Mouse (Mus musculus): ENCODE measurements around the gene Ms4a4b. TPM values are rescaled to one million over a fixed set of nuclear protein-coding genes. Genes with fewer than 3 reads are reported as not detected.

Ms4a4b gene
- total and polyA plus RNA-seq, 3 experiments: 0.59 to 2.8 (median 0.65) TPM

GRCm38 (mm10) chr19:11482684-11483083 is 39.3 kb downstream of the Ms4a4b start:
- DNase-seq: no peak
- Histone ChIP-seq H3K79me2 (replicated peaks; ENCODE audit: control insufficient read depth, insufficient read depth, low read length) (no peaks in the 10 kb centered on the region), H3K4me1 (ENCODE audit: control insufficient read depth, insufficient read depth, low read length) (no peaks in the 10 kb centered on the region), H3K27ac (no peak overlapping the region), H3K4me3 (no peak overlapping the region), H3K36me3 (ENCODE audit: control insufficient read depth, insufficient read depth, low read length) (no peaks in the 10 kb centered on the region), H3K9ac (ENCODE audit: low read depth, low read length) (no peak overlapping the region), H3K27me3 (ENCODE audit: control insufficient read depth, insufficient read depth, low read length) (no peaks in the 10 kb centered on the region)
- TF ChIP-seq POLR2A (IDR thresholded peaks at IDR 0.05; ENCODE audit: insufficient read depth, low read depth, low read length) (no peak), CTCF (IDR thresholded peaks at IDR 0.05) (no peak), EP300 (IDR thresholded peaks at IDR 0.05; ENCODE audit: insufficient read depth, low read depth, low read length) (no peak)
- 72% methylated on average over 2 of the region's 2 CpGs for WGBS
- intact Hi-C loops (cut with DNase I): no loop called here

GRCm38 (mm10) chr19:11483941-11484340 is 40.6 kb downstream of the Ms4a4b start:
- no peak overlapping the region for H3K27ac ChIP-seq
- H3K79me2 ChIP-seq (replicated peaks; ENCODE audit: control insufficient read depth, insufficient read depth, low read length): no peaks in the 10 kb centered on the region
- no peaks in the 10 kb centered on the region for H3K27me3 ChIP-seq (ENCODE audit: control insufficient read depth, insufficient read depth, low read length)
- WGBS: 57% methylated on average over 4 of the region's 4 CpGs
- H3K4me1 ChIP-seq (ENCODE audit: control insufficient read depth, insufficient read depth, low read length): no peaks in the 10 kb centered on the region
- no peak overlapping the region for H3K9ac ChIP-seq (ENCODE audit: low read depth, low read length)
- TF ChIP-seq CTCF (IDR thresholded peaks at IDR 0.05): no peak
- TF ChIP-seq POLR2A (IDR thresholded peaks at IDR 0.05; ENCODE audit: insufficient read depth, low read depth, low read length): no peak
- TF ChIP-seq EP300 (IDR thresholded peaks at IDR 0.05; ENCODE audit: insufficient read depth, low read depth, low read length): no peak
- intact Hi-C loops (cut with DNase I): no loop called here
- no peak for DNase-seq
- no peaks in the 10 kb centered on the region for H3K36me3 ChIP-seq (ENCODE audit: control insufficient read depth, insufficient read depth, low read length)
- no peak overlapping the region for H3K4me3 ChIP-seq

- no peak overlapping the region for H3K4me3 ChIP-seq
- no peak overlapping the region for H3K27ac ChIP-seq
- H3K4me1 ChIP-seq (ENCODE audit: control insufficient read depth, insufficient read depth, low read length): no peaks in the 10 kb centered on the region
- H3K9ac ChIP-seq (ENCODE audit: low read depth, low read length): no peak overlapping the region
- no peak for TF ChIP-seq POLR2A (IDR thresholded peaks at IDR 0.05; ENCODE audit: insufficient read depth, low read depth, low read length)
- no peak for TF ChIP-seq EP300 (IDR thresholded peaks at IDR 0.05; ENCODE audit: insufficient read depth, low read depth, low read length)
- TF ChIP-seq CTCF (IDR thresholded peaks at IDR 0.05): no peak
- no peak for DNase-seq
- no peaks in the 10 kb centered on the region for H3K36me3 ChIP-seq (ENCODE audit: control insufficient read depth, insufficient read depth, low read length)
- no peaks in the 10 kb centered on the region for H3K27me3 ChIP-seq (ENCODE audit: control insufficient read depth, insufficient read depth, low read length)
- intact Hi-C loops (cut with DNase I): no loop called here
- H3K79me2 ChIP-seq (replicated peaks; ENCODE audit: control insufficient read depth, insufficient read depth, low read length): no peaks in the 10 kb centered on the region
- WGBS: 68% methylated on average over 3 of the region's 3 CpGs
Measured at GRCm38 (mm10) chr19:11484388-11484787, 41.0 kb downstream of the Ms4a4b start.

- no peak overlapping the region for H3K4me3 ChIP-seq
- no peak overlapping the region for H3K27ac ChIP-seq
- no peak overlapping the region for H3K9ac ChIP-seq (ENCODE audit: low read depth, low read length)
- no peaks in the 10 kb centered on the region for H3K27me3 ChIP-seq (ENCODE audit: control insufficient read depth, insufficient read depth, low read length)
- TF ChIP-seq POLR2A (IDR thresholded peaks at IDR 0.05; ENCODE audit: insufficient read depth, low read depth, low read length) (no peak), EP300 (IDR thresholded peaks at IDR 0.05; ENCODE audit: insufficient read depth, low read depth, low read length) (no peak), CTCF (IDR thresholded peaks at IDR 0.05) (no peak)
- no peak for DNase-seq
- intact Hi-C loops (cut with DNase I): no loop called here
- no peaks in the 10 kb centered on the region for H3K4me1 ChIP-seq (ENCODE audit: control insufficient read depth, insufficient read depth, low read length)
- no peaks in the 10 kb centered on the region for H3K79me2 ChIP-seq (replicated peaks; ENCODE audit: control insufficient read depth, insufficient read depth, low read length)
- no peaks in the 10 kb centered on the region for H3K36me3 ChIP-seq (ENCODE audit: control insufficient read depth, insufficient read depth, low read length)
- 69% methylated on average over 3 of the region's 3 CpGs for WGBS
Measured at GRCm38 (mm10) chr19:11485266-11485665, 41.9 kb downstream of the Ms4a4b start.

GRCm38 (mm10) chr19:11485746-11486145 is 42.4 kb downstream of the Ms4a4b start, which contains the start of gene Gm8369:
Gm8369 (plus strand) TSS chr19:11485938.
- Histone ChIP-seq H3K4me3 (no peak within 1 kb of the TSS), H3K9ac (ENCODE audit: low read depth, low read length) (no peak within 1 kb of the TSS), H3K79me2 (replicated peaks; ENCODE audit: control insufficient read depth, insufficient read depth, low read length) (no peaks in the 10 kb centered on the region), H3K4me1 (ENCODE audit: control insufficient read depth, insufficient read depth, low read length) (no peaks in the 10 kb centered on the region), H3K27ac (no peak within 1 kb of the TSS), H3K27me3 (ENCODE audit: control insufficient read depth, insufficient read depth, low read length) (no peaks in the 10 kb centered on the region), H3K36me3 (ENCODE audit: control insufficient read depth, insufficient read depth, low read length) (no peaks in the 10 kb centered on the region)
- TF ChIP-seq EP300 (IDR thresholded peaks at IDR 0.05; ENCODE audit: insufficient read depth, low read depth, low read length) (no peak), CTCF (IDR thresholded peaks at IDR 0.05) (no peak), POLR2A (IDR thresholded peaks at IDR 0.05; ENCODE audit: insufficient read depth, low read depth, low read length) (no peak)
- DNase-seq: no peak
- 54% methylated on average over 2 of the region's 2 CpGs for WGBS
- intact Hi-C loops (cut with DNase I): no loop called here

GRCm38 (mm10) chr19:11486599-11486998 is 43.2 kb downstream of the Ms4a4b start:
- no peak overlapping the region for H3K27ac ChIP-seq
- intact Hi-C loops (cut with DNase I): no loop called here
- H3K4me3 ChIP-seq: no peak overlapping the region
- DNase-seq: no peak
- H3K9ac ChIP-seq (ENCODE audit: low read depth, low read length): no peak overlapping the region
- WGBS: 79% methylated on average over 1 of the region's 1 CpGs
- no peaks in the 10 kb centered on the region for H3K4me1 ChIP-seq (ENCODE audit: control insufficient read depth, insufficient read depth, low read length)
- H3K27me3 ChIP-seq (ENCODE audit: control insufficient read depth, insufficient read depth, low read length): no peaks in the 10 kb centered on the region
- TF ChIP-seq POLR2A (IDR thresholded peaks at IDR 0.05; ENCODE audit: insufficient read depth, low read depth, low read length): no peak
- no peak for TF ChIP-seq EP300 (IDR thresholded peaks at IDR 0.05; ENCODE audit: insufficient read depth, low read depth, low read length)
- TF ChIP-seq CTCF (IDR thresholded peaks at IDR 0.05): no peak
- no peaks in the 10 kb centered on the region for H3K36me3 ChIP-seq (ENCODE audit: control insufficient read depth, insufficient read depth, low read length)
- H3K79me2 ChIP-seq (replicated peaks; ENCODE audit: control insufficient read depth, insufficient read depth, low read length): no peaks in the 10 kb centered on the region
